In genomic region chr13:52116241-52116640, GRCm38 (mm10) we compare ENCODE assay signal across 20 mouse cellular contexts.
DNase-seq lines count a peak whose midpoint lies in the region; ATAC-seq and TF ChIP-seq lines count a peak whose summit lies in the region.
"Had no signal": no experiment of that assay in that cellular context is flagged by ENCODE, and none has a peak within 500 bp of the region (broad histone marks: within the 10 kb centered on the region; RNA-seq: fewer than 3 reads in every experiment).

No protein-coding gene starts in this region.

- no peak overlapping the region for H3K27ac ChIP-seq in lung, embryonic 16.5 days (ENCODE audit: low read length)
- H3K27ac ChIP-seq in limb, embryonic 15.5 days: peak overlapping the region; percentile 5; the same call in 1 of the 2 replicates
- H3K27ac ChIP-seq in heart, adult 2 months: no peak overlapping the region
- H3K27ac ChIP-seq: embryonic facial prominence, embryonic 13.5 days; forebrain, embryonic 13.5 days; gastrocnemius, adult 2 months; heart, embryonic 13.5 days; hindbrain, embryonic 12.5 days; intestine, embryonic 15.5 days had no signal

- no peak for TF ChIP-seq EP300 in heart, adult 2 months (IDR thresholded peaks at IDR 0.05; ENCODE audit: insufficient read depth, low read depth, low read length)

- peaks cover 11% of the 10 kb centered on the region for H3K4me1 ChIP-seq in lung, embryonic 16.5 days (replicated peaks; ENCODE audit: control insufficient read depth, insufficient read depth, low read length)
- peaks cover 20% of the 10 kb centered on the region for H3K4me1 ChIP-seq in limb, embryonic 15.5 days
- no peaks in the 10 kb centered on the region for H3K4me1 ChIP-seq in heart, adult 2 months (ENCODE audit: control insufficient read depth, insufficient read depth, low read length)
- H3K4me1 ChIP-seq: intestine, embryonic 15.5 days had no signal

- no peaks in the 10 kb centered on the region for H3K36me3 ChIP-seq in lung, embryonic 16.5 days (ENCODE audit: control insufficient read depth, insufficient read depth, low read length)
- H3K36me3 ChIP-seq in limb, embryonic 15.5 days: no peaks in the 10 kb centered on the region
- H3K36me3 ChIP-seq in heart, adult 2 months (ENCODE audit: control insufficient read depth, insufficient read depth, low read length): no peaks in the 10 kb centered on the region
- H3K36me3 ChIP-seq: embryonic facial prominence, embryonic 13.5 days; G1E; heart, embryonic 13.5 days; hindbrain, embryonic 12.5 days; intestine, embryonic 15.5 days had no signal

- no peaks in the 10 kb centered on the region for H3K79me2 ChIP-seq in heart, adult 2 months (replicated peaks; ENCODE audit: control insufficient read depth, insufficient read depth, low read length)

- no peak for TF ChIP-seq POLR2A in heart, adult 2 months (IDR thresholded peaks at IDR 0.05; ENCODE audit: insufficient read depth, low read depth, low read length)

- DNase-seq in lung, postnatal 4 days: no peak
- peak; percentile 56 for DNase-seq in NIH3T3 (ENCODE audit: low read depth)
- DNase-seq in heart, adult 2 months: no peak
- DNase-seq in ovary, adult 18-20 months (ENCODE audit: low spot score): no peak
- DNase-seq: adrenal gland, postnatal 36 days; B cell, adult 2 months; cerebellum, adult 2 months; forebrain, postnatal 0 days; gastrocnemius, postnatal 25 days had no signal

- ATAC-seq in lung, embryonic 16.5 days (ENCODE audit: low read depth): peak; percentile 44; the same call in 1 of the 2 replicates
- 0 out of 2 replicates have a peak, but pooled peaks have one; percentile 3 for ATAC-seq in common myeloid progenitor, adult 5-6 weeks (replicated peaks; ENCODE audit: low read depth, poor library complexity, severe bottlenecking)
- no peak for ATAC-seq in limb, embryonic 15.5 days (ENCODE audit: insufficient number of reproducible peaks, low FRiP score, low TSS enrichment, low read depth)
- ATAC-seq: CD4-positive, CD25-positive, alpha-beta regulatory T cell, adult 4 months; forebrain, embryonic 13.5 days; intestine, embryonic 15.5 days had no signal

- H3K4me2 ChIP-seq in lung, embryonic 16.5 days (ENCODE audit: low read depth, low read length): no peak overlapping the region
- H3K4me2 ChIP-seq in limb, embryonic 15.5 days: no peak overlapping the region
- H3K4me2 ChIP-seq: embryonic facial prominence, embryonic 13.5 days; forebrain, embryonic 13.5 days; heart, embryonic 13.5 days; hindbrain, embryonic 12.5 days; intestine, embryonic 15.5 days had no signal

- H3K27me3 ChIP-seq in lung, embryonic 16.5 days (ENCODE audit: control insufficient read depth, insufficient read depth, low read depth, low read length): no peaks in the 10 kb centered on the region
- H3K27me3 ChIP-seq in limb, embryonic 15.5 days: no peaks in the 10 kb centered on the region; the same call in 1 of the 2 replicates
- no peaks in the 10 kb centered on the region for H3K27me3 ChIP-seq in heart, adult 2 months (ENCODE audit: control insufficient read depth, insufficient read depth, low read length)
- H3K27me3 ChIP-seq: embryonic facial prominence, embryonic 13.5 days; forebrain, embryonic 13.5 days; intestine, embryonic 15.5 days had no signal

- no peak overlapping the region for H3K4me3 ChIP-seq in lung, embryonic 16.5 days (ENCODE audit: low read length)
- no peak overlapping the region for H3K4me3 ChIP-seq in limb, embryonic 15.5 days
- no peak overlapping the region for H3K4me3 ChIP-seq in heart, adult 2 months
- H3K4me3 ChIP-seq: embryonic facial prominence, embryonic 13.5 days; forebrain, embryonic 13.5 days; gastrocnemius, adult 2 months; heart, embryonic 13.5 days; hindbrain, embryonic 12.5 days; intestine, embryonic 15.5 days had no signal

- 56% methylated on average over 4 of the region's 4 CpGs for whole genome bisulfite sequencing in lung, embryonic 16.5 days
- 54% methylated on average over 4 of the region's 4 CpGs for WGBS in limb, embryonic 15.5 days
- WGBS in heart, adult 2 months: 75% methylated on average over 4 of the region's 4 CpGs

- H3K9ac ChIP-seq in lung, embryonic 16.5 days (ENCODE audit: low read length): no peak overlapping the region
- H3K9ac ChIP-seq in limb, embryonic 15.5 days: no peak overlapping the region
- H3K9ac ChIP-seq in heart, adult 2 months (ENCODE audit: low read depth, low read length): no peak overlapping the region
- H3K9ac ChIP-seq: embryonic facial prominence, embryonic 13.5 days; forebrain, embryonic 13.5 days; forebrain, postnatal 0 days; heart, embryonic 13.5 days; hindbrain, embryonic 12.5 days; intestine, embryonic 15.5 days had no signal

- intact Hi-C loops in heart, adult 2 months (cut with DNase I): loop anchor here (10.0 kb wide), 1 partner anchor 89 kb away; no protein-coding TSS in a partner anchor

- TF ChIP-seq CTCF in heart, adult 2 months (IDR thresholded peaks at IDR 0.05): no peak

- no peaks in the 10 kb centered on the region for H3K9me3 ChIP-seq in lung, embryonic 16.5 days (ENCODE audit: control insufficient read depth, low read length)
- H3K9me3 ChIP-seq in limb, embryonic 15.5 days: no peaks in the 10 kb centered on the region
- H3K9me3 ChIP-seq: embryonic facial prominence, embryonic 13.5 days; forebrain, embryonic 13.5 days; G1E; hindbrain, embryonic 12.5 days; intestine, embryonic 15.5 days had no signal
